Mouse (Mus musculus) hindbrain, embryonic 11.5 days (tissue): ENCODE results near the gene Vpreb1. TPM values are rescaled to one million over a fixed set of nuclear protein-coding genes. Genes with fewer than 3 reads are reported as not detected.

Experiments used
- ATAC-seq: fragments of 200-750 bp; cut with Nextera tagmentation; 2 replicates; pipeline ENCODE4 v1.8.0; 2017; ENCODE audit warnings: mild to moderate bottlenecking, moderate TSS enrichment, moderate library complexity; ENCODE audit not compliant: low FRiP score
- DNase-seq: peaks from one replicate; pipeline ENCODE4 v3.0.0-alpha.2; 2015; ENCODE audit warnings: low spot score
- H3K27ac ChIP-seq: fragments of 300-500 bp; sonication (generic); 2 replicates; pipeline ENCODE4 v1.5.1; 2014; ENCODE audit warnings: mild to moderate bottlenecking, low read depth, low read length
- H3K27me3 ChIP-seq: fragments of 300-500 bp; sonication (generic); 2 replicates; pipeline ENCODE4 v1.6.1; 2014; ENCODE audit warnings: mild to moderate bottlenecking, low read length, moderate library complexity, mixed read lengths; ENCODE audit not compliant: control insufficient read depth, insufficient read depth
- H3K36me3 ChIP-seq: fragments of 300-500 bp; sonication (generic); 2 replicates; pipeline ENCODE4 v1.6.1; 2014; ENCODE audit warnings: mild to moderate bottlenecking, low read length, moderate library complexity, mixed read lengths; ENCODE audit not compliant: control insufficient read depth, insufficient read depth
- H3K4me1 ChIP-seq: fragments of 300-500 bp; sonication (generic); replicated peaks from 2 replicates; pipeline ENCODE4 v1.6.1; 2014; ENCODE audit warnings: low read length, mixed read lengths; ENCODE audit not compliant: control insufficient read depth, insufficient read depth
- H3K4me2 ChIP-seq: fragments of 300-500 bp; sonication (generic); replicated peaks from 2 replicates; pipeline ENCODE4 v1.6.1; 2014; ENCODE audit warnings: mild to moderate bottlenecking, low read depth, low read length
- H3K4me3 ChIP-seq: fragments of 300-500 bp; sonication (generic); 2 replicates; pipeline ENCODE4 v1.5.1; 2014; ENCODE audit warnings: low read depth, low read length
- H3K9ac ChIP-seq: fragments of 300-500 bp; sonication (generic); 2 replicates; pipeline ENCODE4 v1.6.1; 2014; ENCODE audit warnings: low read depth, low read length
- H3K9me3 ChIP-seq: fragments of 300-500 bp; sonication (generic); 2 replicates; pipeline ENCODE4 v1.6.1; 2016; ENCODE audit warnings: low read length; ENCODE audit not compliant: control insufficient read depth
- WGBS: fragments of 180-500 bp; shearing (Covaris S2); extraction: QIAGEN DNeasy Blood & Tissue Kit; methylation state at CpG from one replicate; pipeline ENCODE4 v1.1.7; 2014; 5-methylcytosine and 5-hydroxymethylcytosine counted together
- polyA plus RNA-seq: library from polyadenylated mRNA; unstranded; fragments of >200 nt; fragmentation: Nextera tagmentation; extraction: Ambion mirVana; gene quantifications from 2 replicates; pipeline ENCODE4 v1.2.1, GENCODE M21; 2014

Gene Vpreb1
- polyA plus RNA-seq, 1 experiment from 2014 or later = 1.1 TPM

DNA sequence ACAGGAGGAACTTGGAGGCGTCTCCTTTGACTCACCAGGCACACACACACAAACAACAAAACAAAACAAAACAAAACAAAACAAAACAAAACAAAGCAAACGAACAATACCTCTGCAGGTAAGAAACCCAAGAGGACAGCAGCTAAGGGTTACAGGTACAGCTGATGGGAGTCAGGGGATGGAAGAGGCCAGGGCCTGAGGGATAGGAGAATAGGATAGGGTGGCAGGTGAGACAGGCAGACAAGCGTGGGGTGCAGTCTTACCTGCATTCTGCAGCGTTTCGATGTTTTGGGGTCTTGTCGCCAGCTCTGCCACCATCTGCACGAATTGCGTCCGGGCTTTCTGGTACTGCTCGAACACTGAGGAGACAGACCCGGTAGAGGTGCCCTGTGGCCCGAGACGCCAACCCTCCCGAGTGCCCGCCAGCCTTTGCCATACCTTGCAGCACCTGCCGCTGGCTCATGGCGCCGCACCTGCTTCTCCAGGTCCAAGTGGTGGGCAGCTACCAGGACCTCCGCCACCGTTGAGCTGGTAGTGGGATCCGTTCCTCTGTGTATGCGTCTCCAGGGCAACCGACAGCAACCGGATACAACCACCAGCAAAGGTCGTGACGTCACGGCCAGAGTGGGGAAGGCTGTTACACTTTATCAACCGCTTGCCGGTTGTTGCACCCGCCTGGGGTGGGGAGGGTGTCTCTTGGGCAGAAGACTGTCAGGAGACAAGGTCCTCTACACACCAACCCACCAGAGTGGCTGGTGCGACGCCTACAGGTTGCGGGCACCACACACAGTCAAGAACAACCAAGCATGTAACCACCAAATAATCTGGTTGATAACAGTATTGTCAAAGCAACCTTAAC, 41.7 kb downstream of the Vpreb1 start, which contains the start of gene Spag6l:
Gene Spag6l (minus strand): TSS at position 700 of the 859 bp plus-strand sequence.
- DNase-seq (peak; percentile 79), ATAC-seq (peak; percentile 93)
- no peaks in the 10 kb centered on the region; the same call in 1 of the 2 replicates for H3K4me1 ChIP-seq
- H3K27ac ChIP-seq = no peak within 1 kb of the TSS
- no peaks in the 10 kb centered on the region for H3K9me3 ChIP-seq
- H3K9ac ChIP-seq = peak within 1 kb of the TSS; percentile 47; the same call in 1 of the 2 replicates
- whole genome bisulfite sequencing = 8% methylated on average over 33 of the region's 33 CpGs
- peak within 1 kb of the TSS; percentile 44 for H3K4me3 ChIP-seq
- H3K27me3 ChIP-seq = no peaks in the 10 kb centered on the region
- H3K4me2 ChIP-seq = peak within 1 kb of the TSS; percentile 68
- no peaks in the 10 kb centered on the region for H3K36me3 ChIP-seq

GRCm38 (mm10) chr16:16826223-16826622, 44.4 kb downstream of the Vpreb1 start:
- Histone ChIP-seq H3K4me3 (no peak overlapping the region), H3K9ac (no peak overlapping the region), H3K27me3 (no peaks in the 10 kb centered on the region), H3K9me3 (no peaks in the 10 kb centered on the region), H3K4me1 (no peaks in the 10 kb centered on the region; the same call in 1 of the 2 replicates), H3K36me3 (no peaks in the 10 kb centered on the region), H3K4me2 (no peak overlapping the region), H3K27ac (no peak overlapping the region)
- 74% methylated on average over 2 of the region's 2 CpGs for WGBS
- ATAC-seq = no peak
- no peak for DNase-seq

GRCm38 (mm10) chr16:16825476-16825875, 45.2 kb downstream of the Vpreb1 start:
- WGBS = 45% methylated on average over 5 of the region's 5 CpGs
- DNase-seq = no peak
- H3K27ac ChIP-seq = no peak overlapping the region
- no peak overlapping the region for H3K9ac ChIP-seq
- H3K9me3 ChIP-seq = no peaks in the 10 kb centered on the region
- H3K36me3 ChIP-seq = no peaks in the 10 kb centered on the region
- no peak overlapping the region for H3K4me3 ChIP-seq
- ATAC-seq = no peak
- no peaks in the 10 kb centered on the region; the same call in 1 of the 2 replicates for H3K4me1 ChIP-seq
- H3K27me3 ChIP-seq = no peaks in the 10 kb centered on the region
- H3K4me2 ChIP-seq = no peak overlapping the region

Other genes starting within 250 kb of the Vpreb1 start
- not detected in 2 replicates for gene Olfr19, start 194.4 kb downstream of the Vpreb1 start, polyA plus RNA-seq
- 7.0 and 7.2 TPM in 2 replicates for gene Spag6l, start 41.4 kb downstream of the Vpreb1 start, polyA plus RNA-seq
- gene Igll1, start 6.9 kb downstream of the Vpreb1 start, polyA plus RNA-seq = not detected in 2 replicates
- 56.9 and 57.9 TPM in 2 replicates for gene Top3b, start 107 bp downstream of the Vpreb1 start, polyA plus RNA-seq
- gene Ppm1f, start 25.6 kb upstream of the Vpreb1 start, polyA plus RNA-seq = 10.9 and 17.6 TPM in 2 replicates
- gene Mapk1, start 112.5 kb upstream of the Vpreb1 start, polyA plus RNA-seq = 199 and 208 TPM in 2 replicates
- 91.6 and 108 TPM in 2 replicates for gene Ypel1, start 198.9 kb upstream of the Vpreb1 start, polyA plus RNA-seq
- gene Ppil2, start 240.4 kb upstream of the Vpreb1 start, polyA plus RNA-seq = 149 and 154 TPM in 2 replicates